Mouse (Mus musculus) neutrophil, adult 59 days (primary cell): ENCODE results near the gene Gnptab. TPM values are rescaled to one million over a fixed set of nuclear protein-coding genes. Genes with fewer than 3 reads are reported as not detected.

ENCODE experiments used
- total RNA-seq, 2 experiments: library from RNA; stranded (reverse); gene quantifications; 1 replicate in 1 of 2; 2 replicates in 1 of 2; pipeline ENCODE4 v1.2.4; 2023

Gnptab gene
- 10 to 100 TPM; 25.8 to 33.0 TPM for total RNA-seq

GRCm38 (mm10) chr10:88379013-88379885 lies at the start of gene Gnptab, which contains the start of gene Dram1:
Gnptab (plus strand) TSS chr10:88379132.
Dram1 (minus strand) TSS chr10:88379080.

DNA sequence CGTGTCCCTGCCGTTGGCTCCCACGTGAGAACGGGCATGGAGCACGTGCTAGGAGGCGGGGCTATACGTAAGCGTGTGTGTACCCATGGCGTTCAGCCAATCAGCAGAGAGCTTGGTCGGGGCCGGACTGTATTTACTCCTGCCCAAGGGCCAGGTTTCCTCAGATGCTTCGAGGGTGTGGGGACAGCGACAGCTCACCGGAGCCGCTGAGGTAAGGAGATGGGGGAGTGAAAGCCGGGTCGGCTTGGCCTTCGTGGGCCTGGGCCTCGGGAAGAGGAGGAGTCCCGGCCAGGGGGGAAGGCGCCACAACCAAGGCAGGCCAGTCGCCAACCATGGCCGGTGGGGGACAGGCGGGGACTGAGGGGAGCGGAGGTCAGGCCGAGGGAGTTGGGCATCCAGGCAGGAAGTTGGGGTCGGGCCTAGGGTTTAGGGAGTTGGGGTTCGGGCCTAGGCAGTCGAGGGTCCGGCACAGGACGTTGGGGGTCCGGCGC lies 80.6 kb downstream of the Gnptab start, which contains the start of gene Sycp3:
TSS of gene Sycp3 (plus strand) at position 68 of the 491 bp plus-strand sequence.

Other genes starting within 250 kb of the Gnptab start
- gene Parpbp, start 232.2 kb upstream of the Gnptab start, total RNA-seq: 10 to 100 TPM in 1 of 2 experiments, 1 to 10 TPM in 1; 9.5 to 11.9 TPM
- 10 to 100 TPM in 1 of 2 experiments, 1 to 10 TPM in 1; 6.3 to 11.2 TPM for gene Nup37, start 232.1 kb upstream of the Gnptab start, total RNA-seq
- gene Washc3, start 178.0 kb upstream of the Gnptab start, total RNA-seq: 10 to 100 TPM; 23.1 to 28.3 TPM
- gene Dram1, start 52 bp upstream of the Gnptab start, total RNA-seq: 10 to 100 TPM; 32.3 to 33.9 TPM
- gene Sycp3, start 80.4 kb downstream of the Gnptab start, total RNA-seq: not detected
- 1 to 10 TPM; 8.2 to 9.9 TPM for gene Chpt1, start 124.9 kb downstream of the Gnptab start, total RNA-seq
- under 1 TPM in 1 of 2 experiments, not detected in 1; 0.18 TPM for gene Mybpc1, start 226.0 kb downstream of the Gnptab start, total RNA-seq